Mouse (Mus musculus): ENCODE data around the gene Srrm3.

DNA sequence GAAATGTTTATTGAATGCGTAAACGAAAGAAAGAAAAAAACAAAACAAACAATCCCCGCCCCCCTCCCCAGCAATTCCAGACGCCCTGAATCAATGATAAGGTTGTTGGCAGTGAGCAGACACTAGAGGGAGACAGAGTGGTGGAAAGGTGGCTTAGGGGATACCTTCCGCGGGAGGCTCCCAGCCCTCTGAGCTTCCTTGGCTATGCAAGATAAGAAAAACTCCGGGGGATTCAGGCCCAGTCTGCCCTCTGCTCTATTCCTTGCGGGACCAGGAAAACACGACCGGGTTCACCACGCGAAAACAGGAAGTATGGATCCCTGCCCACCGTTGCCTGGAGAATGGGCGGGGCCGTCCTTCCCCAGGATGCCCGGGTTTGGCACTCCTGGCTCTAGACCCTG is 71.1 kb downstream of the Srrm3 start:
- TF ChIP-seq POLR2A (IDR thresholded peaks at IDR 0.05; ENCODE audit: control insufficient read depth, low read depth, low read length): no peak
- TF ChIP-seq CTCF (IDR thresholded peaks at IDR 0.05; ENCODE audit: control insufficient read depth, insufficient read depth, insufficient replicate concordance, low read depth, low read length): peak; percentile 42; the same call in 1 of the 2 replicates
